Mouse (Mus musculus) neural tube, embryonic 11.5 days (tissue): ENCODE results near the gene Ndp. TPM values are rescaled to one million over a fixed set of nuclear protein-coding genes. Genes with fewer than 3 reads are reported as not detected.

ENCODE experiments used
- polyA plus RNA-seq: library from polyadenylated mRNA; unstranded; fragments of >200 nt; fragmentation: Nextera tagmentation; extraction: Ambion mirVana; gene quantifications from 2 replicates; pipeline ENCODE4 v1.2.1, GENCODE M21; 2014

Ndp gene
- polyA plus RNA-seq, 1 experiment from 2014 or later, result 7.7 TPM

Other genes starting within 250 kb of the Ndp start
- 2.7 and 3.2 TPM in 2 replicates for gene Maob, start 94.4 kb downstream of the Ndp start, polyA plus RNA-seq